Mouse (Mus musculus) spleen, adult 2 months (tissue): ENCODE measurements around the gene Trmt10b.

Experiments
- CTCF ChIP-seq: fragments of 200-500 bp; IDR thresholded peaks from 2 replicates; pipeline ENCODE4 v1.5.1; 2011; ENCODE audit warnings: mild to moderate bottlenecking, inconsistent platforms; ENCODE audit not compliant: insufficient read depth, insufficient read length, insufficient replicate concordance; ENCODE audit errors: extremely low read depth
- POLR2A ChIP-seq: fragments of 200-500 bp; IDR thresholded peaks from 2 replicates; pipeline ENCODE4 v1.6.1; 2011; ENCODE audit warnings: low read depth, low read length, inconsistent platforms

- TF ChIP-seq CTCF (no peak), POLR2A (no peak)
Observed at GRCm38 (mm10) chr4:45356653-45357052, 59.7 kb downstream of the Trmt10b start.
